Mouse (Mus musculus) neutrophil, adult 5-6 weeks (primary cell): ENCODE measurements around the gene Gm4763. TPM values are rescaled to one million over a fixed set of nuclear protein-coding genes. Genes with fewer than 3 reads are reported as not detected.
"Not testable (repeated sequence)": the region's sequence is repeated elsewhere in the genome, so short reads cannot be mapped to it uniquely, and the experiment has no call there.

ENCODE experiments used
- ATAC-seq: fragments of 151-379, 151-347 bp; 2 replicates; pipeline ENCODE4 v1.8.0; 2017; ENCODE audit warnings: mild to moderate bottlenecking, moderate TSS enrichment; ENCODE audit not compliant: insufficient number of reproducible peaks, poor library complexity, low FRiP score, severe bottlenecking; ENCODE audit errors: extremely low read depth
- total RNA-seq: library from RNA; stranded (forward); fragments of 200-1000 nt; gene quantifications from 2 replicates; pipeline ENCODE4 v1.2.3, GENCODE M21; 2017

The Gm4763 gene
- total RNA-seq, result not detected in 2 replicates

GRCm38 (mm10) chr7:24726808-24727207 lies at the start of gene Gm4763:
Gene Gm4763 (minus strand): TSS chr7:24726908.
- ATAC-seq, result not testable (repeated sequence)

DNA sequence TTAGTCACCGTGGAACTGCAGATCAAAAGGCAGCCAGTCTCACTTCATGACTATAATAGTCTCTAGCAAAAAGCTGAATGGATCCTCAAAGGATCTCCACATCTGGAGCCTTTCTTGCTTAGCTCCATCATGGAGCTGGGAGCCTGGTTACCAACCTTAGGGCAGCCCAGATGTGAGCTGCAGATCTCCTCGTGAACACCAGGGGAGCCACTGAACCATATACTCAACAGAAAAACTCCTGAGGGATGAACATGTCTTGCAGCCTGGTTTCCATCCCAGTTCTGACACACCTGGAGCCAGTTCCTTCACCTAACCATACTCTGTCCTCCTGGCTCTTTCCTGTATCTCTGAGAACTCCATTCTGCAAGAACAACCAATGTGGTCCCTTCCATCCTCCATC lies 49.4 kb upstream of the Gm4763 start:
- ATAC-seq, result no peak

GRCm38 (mm10) chr7:24773942-24774535 lies 47.3 kb upstream of the Gm4763 start:
- ATAC-seq, result no peak

GRCm38 (mm10) chr7:24771361-24771760 lies 44.7 kb upstream of the Gm4763 start:
- ATAC-seq, result no peak

GRCm38 (mm10) chr7:24762574-24762973 lies 35.9 kb upstream of the Gm4763 start:
- ATAC-seq, result no peak

DNA sequence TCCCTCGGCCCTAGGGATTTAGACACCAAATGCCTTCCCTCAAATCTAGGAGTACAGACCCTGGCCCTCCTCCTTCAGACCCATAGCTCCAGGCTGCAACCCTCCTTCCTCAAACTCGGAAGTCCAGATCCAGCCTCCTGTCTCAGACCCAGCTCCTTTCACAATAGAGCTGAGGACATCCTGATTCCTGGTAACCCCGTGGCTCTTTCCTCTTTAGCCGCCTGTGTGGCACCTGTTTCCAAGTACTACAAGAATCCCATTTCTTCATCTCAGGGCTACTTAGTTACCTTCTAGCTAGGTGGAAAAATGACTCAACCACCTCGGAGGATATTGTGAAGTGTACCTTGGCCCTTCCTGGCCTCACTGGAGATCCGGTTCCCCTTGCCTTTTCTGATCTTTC lies 34.5 kb upstream of the Gm4763 start:
- ATAC-seq, result no peak

DNA sequence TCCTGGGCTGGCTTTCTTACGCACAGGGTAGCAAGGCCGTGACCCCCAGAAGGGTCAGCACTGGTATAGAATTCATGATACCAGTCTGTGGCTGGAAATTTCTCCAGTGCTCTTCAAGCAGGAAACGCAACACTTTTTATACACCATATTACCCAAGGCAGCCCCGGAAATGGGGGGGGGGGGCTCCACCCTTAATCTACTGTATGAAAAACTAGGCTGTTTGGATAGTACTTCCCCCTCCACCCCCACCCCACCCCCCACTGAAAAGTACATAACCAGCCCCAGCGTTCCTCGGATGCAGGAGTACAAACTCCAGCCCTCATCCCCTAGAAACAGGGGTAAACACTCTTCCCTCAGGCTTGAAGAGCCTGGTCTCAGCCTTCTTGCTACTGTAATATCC lies 33.5 kb upstream of the Gm4763 start, which contains the start of gene Cd177:
Cd177 (minus strand) TSS at position 101 of the 400 bp plus-strand sequence.
- ATAC-seq, result no peak

DNA sequence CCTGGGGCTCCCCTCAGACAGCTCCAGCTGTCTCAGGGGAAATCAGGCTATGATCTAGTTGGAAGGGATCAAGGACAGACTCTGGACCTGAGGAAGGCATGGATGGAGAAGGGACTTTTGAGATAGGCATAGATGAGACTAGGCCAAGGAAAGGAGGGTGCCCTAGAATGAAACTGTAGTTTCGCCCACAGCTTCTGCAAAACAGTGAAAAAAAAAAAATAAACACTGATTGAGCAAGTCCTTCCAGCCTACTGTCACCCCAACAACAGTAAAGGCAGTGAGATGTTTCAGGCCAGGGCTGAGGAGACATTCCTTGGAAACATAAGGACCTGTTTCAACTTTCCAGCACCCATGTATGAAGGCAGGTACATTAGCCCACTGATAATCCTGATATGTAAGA lies 31.8 kb upstream of the Gm4763 start:
- ATAC-seq, result no peak

DNA sequence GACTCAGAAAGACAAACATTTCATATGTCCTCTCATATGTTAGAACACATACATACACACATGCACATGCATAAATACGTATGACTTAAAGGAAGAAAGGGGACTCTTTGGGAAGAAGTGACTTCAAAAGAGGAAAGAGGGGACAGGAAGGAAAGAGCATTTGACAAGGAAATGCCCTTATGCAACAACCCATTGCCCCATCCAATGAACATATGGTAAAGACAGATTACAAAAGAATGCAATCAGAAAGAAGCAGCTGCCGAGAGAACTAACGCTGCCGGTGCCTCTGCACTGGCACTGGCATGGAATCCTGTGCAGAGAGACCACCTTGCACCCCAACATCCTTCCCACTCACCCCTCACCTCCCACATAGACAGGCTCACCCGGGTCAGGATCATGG lies 26.8 kb upstream of the Gm4763 start:
- ATAC-seq, result no peak

GRCm38 (mm10) chr7:24751610-24752009 lies 24.9 kb upstream of the Gm4763 start:
- no peak for ATAC-seq

- no peak for ATAC-seq
Observed at GRCm38 (mm10) chr7:24750695-24751094, 24.0 kb upstream of the Gm4763 start.

DNA sequence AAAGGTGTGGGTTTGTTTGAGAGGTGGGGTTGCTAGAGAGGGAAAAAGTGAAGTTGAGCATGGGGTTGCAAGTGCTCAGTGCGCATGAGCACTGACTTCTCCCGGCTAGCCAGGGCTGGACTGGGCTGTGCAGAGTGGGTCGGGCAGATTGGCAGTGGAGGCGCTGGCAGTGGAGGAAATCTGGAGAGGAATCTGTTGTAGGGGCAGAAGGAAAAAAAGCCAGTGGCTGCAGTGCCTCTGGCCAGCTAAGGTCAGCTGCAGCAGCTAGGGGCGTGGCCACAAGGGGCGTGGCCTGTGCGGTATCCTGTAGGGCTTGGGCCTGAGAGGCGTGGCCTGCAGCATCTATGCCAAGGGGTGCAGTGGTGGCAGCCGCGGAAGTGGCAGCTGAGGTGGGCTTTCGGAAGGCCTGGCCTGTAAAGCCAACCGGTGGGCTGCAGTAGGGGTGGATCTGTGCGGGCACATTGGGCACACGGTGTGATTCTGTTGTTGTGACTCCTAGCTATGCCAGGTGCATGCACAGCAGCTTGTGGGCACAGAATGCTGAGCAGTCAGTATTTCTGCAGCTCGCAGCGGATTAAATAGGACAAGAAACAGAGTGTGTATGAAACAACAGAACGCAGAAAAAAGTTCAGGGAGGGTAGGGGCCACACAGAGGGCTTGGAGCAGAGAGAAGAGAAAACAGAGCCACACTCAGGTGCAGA lies 9.4 kb upstream of the Gm4763 start:
- ATAC-seq, result peak; percentile 45

DNA sequence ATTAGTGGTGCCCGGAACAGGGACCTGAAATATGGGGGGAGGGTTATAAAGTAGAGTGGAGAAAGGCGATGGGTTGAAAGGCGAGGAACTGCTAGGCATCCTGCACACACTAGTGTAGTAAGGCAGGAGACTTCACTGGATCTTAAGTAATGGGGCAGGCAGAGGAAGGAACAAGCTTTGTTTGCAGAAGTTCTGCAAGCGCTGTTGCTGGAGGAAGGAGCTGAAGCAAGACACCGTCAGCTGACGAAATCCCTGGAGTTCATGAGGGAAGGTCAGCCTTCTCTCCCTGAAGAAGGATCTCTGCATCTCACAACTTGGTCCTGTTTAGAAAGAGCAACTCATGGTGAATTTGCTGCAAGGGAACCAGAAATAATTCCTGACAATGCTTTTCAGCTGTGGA lies 11.7 kb downstream of the Gm4763 start:
- ATAC-seq, result peak; percentile 51; the same call in 1 of the 2 replicates

- ATAC-seq, result no peak
Observed at GRCm38 (mm10) chr7:24708832-24709292, 17.8 kb downstream of the Gm4763 start, which contains the start of gene BC049730. Gene BC049730 (plus strand): TSS chr7:24709242.

GRCm38 (mm10) chr7:24702841-24703240 lies 23.9 kb downstream of the Gm4763 start:
- ATAC-seq, result not testable (repeated sequence)

- not testable (repeated sequence) for ATAC-seq
Observed at GRCm38 (mm10) chr7:24697891-24698290, 28.8 kb downstream of the Gm4763 start.

DNA sequence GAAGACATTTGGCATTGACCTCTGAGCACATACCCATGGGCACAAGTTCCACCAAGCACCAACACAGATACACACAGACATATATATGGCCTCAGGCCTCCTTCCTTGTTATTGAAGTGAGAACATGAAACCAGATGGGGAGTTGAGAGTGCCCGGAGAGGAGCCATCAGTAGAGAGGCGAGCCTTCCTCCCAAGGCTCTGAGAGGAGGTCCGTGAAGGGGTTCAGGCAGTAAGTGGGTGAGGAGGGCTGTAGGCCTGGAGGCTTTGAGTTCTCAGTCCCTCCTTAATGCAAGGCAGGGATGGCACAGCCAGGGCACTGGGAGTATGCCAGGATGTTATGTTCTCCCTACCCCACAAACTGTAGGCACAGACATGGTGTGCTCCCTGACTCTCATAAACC lies 34.0 kb downstream of the Gm4763 start:
- not testable (repeated sequence) for ATAC-seq

GRCm38 (mm10) chr7:24687519-24687918 lies 39.2 kb downstream of the Gm4763 start:
- not testable (repeated sequence) for ATAC-seq

DNA sequence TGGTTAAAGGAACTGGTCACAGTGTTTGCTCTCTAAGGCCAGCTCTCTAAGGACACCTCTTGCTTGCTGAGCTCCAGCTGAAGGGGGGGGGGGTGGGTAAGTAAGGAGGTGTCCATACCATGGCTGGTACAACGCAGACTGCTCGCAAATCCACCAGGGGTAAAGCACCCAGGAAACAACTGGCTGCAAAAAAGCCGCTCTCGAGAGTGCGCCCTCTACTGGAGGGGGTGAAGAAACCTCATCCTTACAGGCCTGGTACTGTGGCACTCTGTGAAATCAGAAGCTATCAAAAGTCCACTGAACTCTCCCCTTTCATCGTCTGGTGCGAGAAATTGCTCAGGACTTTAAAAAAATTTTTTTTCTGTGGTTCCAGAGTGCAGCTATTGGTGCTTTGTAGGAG lies 42.6 kb downstream of the Gm4763 start:
- not testable (repeated sequence) for ATAC-seq

GRCm38 (mm10) chr7:24676575-24676974 lies 50.1 kb downstream of the Gm4763 start, which contains the start of gene Tex101:
Gene Tex101 (minus strand): TSS chr7:24676675.
- no peak for ATAC-seq
